Mouse (Mus musculus) testis, adult 2 months (tissue): ENCODE measurements at regions not wholly inside any gene's neighbourhood (a gene's known extent, or its start where the extent isn't known, plus 50 kb on each side); places are given as distances from the start of the nearest gene placed in this dataset.

Source experiments
- H3K27ac ChIP-seq: fragments of 200-500 bp; 2 replicates; pipeline ENCODE4 v1.5.1; 2012; ENCODE audit warnings: low read depth, low read length; ENCODE audit not compliant: control insufficient read depth, insufficient read depth
- H3K27me3 ChIP-seq: fragments of 200-500 bp; 2 replicates; pipeline ENCODE4 v1.6.1; 2012; ENCODE audit warnings: mild to moderate bottlenecking, low read length, moderate library complexity; ENCODE audit not compliant: control insufficient read depth, insufficient read depth
- H3K36me3 ChIP-seq: fragments of 200-500 bp; 2 replicates; pipeline ENCODE4 v1.6.1; 2012; ENCODE audit warnings: mild to moderate bottlenecking, low read length; ENCODE audit not compliant: control insufficient read depth, insufficient read depth
- H3K4me1 ChIP-seq: fragments of 200-500 bp; 2 replicates; pipeline ENCODE4 v1.6.1; 2012; ENCODE audit warnings: low read length; ENCODE audit not compliant: control insufficient read depth, insufficient read depth
- H3K4me3 ChIP-seq: fragments of 200-500 bp; 2 replicates; pipeline ENCODE4 v1.5.1; 2012; ENCODE audit warnings: low read depth, mild to moderate bottlenecking, low read length, moderate library complexity, mixed read lengths; ENCODE audit not compliant: control insufficient read depth
- CTCF ChIP-seq: fragments of 200-500 bp; IDR thresholded peaks from 2 replicates; pipeline ENCODE4 v1.5.1; 2012; ENCODE audit warnings: low read depth, mild to moderate bottlenecking, inconsistent platforms, low read length, moderate library complexity; ENCODE audit not compliant: control insufficient read depth, insufficient read depth, insufficient replicate concordance
- POLR2A ChIP-seq: fragments of 200-500 bp; IDR thresholded peaks from 2 replicates; pipeline ENCODE4 v1.6.1; 2012; ENCODE audit warnings: low read depth, mild to moderate bottlenecking, inconsistent platforms, low read length, moderate library complexity; ENCODE audit not compliant: control insufficient read depth

- no peaks in the 10 kb centered on the region for H3K27me3 ChIP-seq
- no peaks in the 10 kb centered on the region for H3K36me3 ChIP-seq
- no peak for TF ChIP-seq POLR2A
- TF ChIP-seq CTCF, result no peak
- no peaks in the 10 kb centered on the region for H3K4me1 ChIP-seq
- H3K4me3 ChIP-seq, result no peak overlapping the region
- no peak overlapping the region for H3K27ac ChIP-seq
Observed at GRCm38 (mm10) chr6:111684911-111685310, 588.6 kb upstream of the Lmcd1 start.

- no peaks in the 10 kb centered on the region for H3K36me3 ChIP-seq
- no peaks in the 10 kb centered on the region for H3K27me3 ChIP-seq
- no peak overlapping the region for H3K4me3 ChIP-seq
- no peaks in the 10 kb centered on the region for H3K4me1 ChIP-seq
- no peak for TF ChIP-seq POLR2A
- no peak for TF ChIP-seq CTCF
- no peak overlapping the region for H3K27ac ChIP-seq
Observed at GRCm38 (mm10) chr6:111702864-111703263, 570.7 kb upstream of the Lmcd1 start.

GRCm38 (mm10) chr6:111708277-111708676 is 565.3 kb upstream of the Lmcd1 start:
- H3K4me3 ChIP-seq, result no peak overlapping the region
- no peaks in the 10 kb centered on the region for H3K27me3 ChIP-seq
- TF ChIP-seq CTCF (no peak), POLR2A (no peak)
- H3K36me3 ChIP-seq, result no peaks in the 10 kb centered on the region
- no peak overlapping the region for H3K27ac ChIP-seq
- H3K4me1 ChIP-seq, result no peaks in the 10 kb centered on the region

GRCm38 (mm10) chr6:111725969-111726368 is 547.6 kb upstream of the Lmcd1 start:
- Histone ChIP-seq H3K27ac (no peak overlapping the region), H3K4me3 (no peak overlapping the region), H3K27me3 (no peaks in the 10 kb centered on the region), H3K4me1 (no peaks in the 10 kb centered on the region), H3K36me3 (no peaks in the 10 kb centered on the region)
- no peak for TF ChIP-seq POLR2A
- no peak for TF ChIP-seq CTCF

- H3K36me3 ChIP-seq, result no peaks in the 10 kb centered on the region
- no peak overlapping the region for H3K27ac ChIP-seq
- H3K4me3 ChIP-seq, result no peak overlapping the region
- no peaks in the 10 kb centered on the region for H3K27me3 ChIP-seq
- H3K4me1 ChIP-seq, result no peaks in the 10 kb centered on the region
- no peak for TF ChIP-seq POLR2A
- no peak for TF ChIP-seq CTCF
Observed at GRCm38 (mm10) chr6:111730381-111730780, 543.2 kb upstream of the Lmcd1 start.

- H3K36me3 ChIP-seq, result no peaks in the 10 kb centered on the region
- H3K4me1 ChIP-seq, result no peaks in the 10 kb centered on the region
- no peaks in the 10 kb centered on the region for H3K27me3 ChIP-seq
- TF ChIP-seq CTCF (no peak), POLR2A (no peak)
- H3K4me3 ChIP-seq, result no peak overlapping the region
- H3K27ac ChIP-seq, result no peak overlapping the region
Observed at GRCm38 (mm10) chr6:111733926-111734325, 539.6 kb upstream of the Lmcd1 start.

DNA sequence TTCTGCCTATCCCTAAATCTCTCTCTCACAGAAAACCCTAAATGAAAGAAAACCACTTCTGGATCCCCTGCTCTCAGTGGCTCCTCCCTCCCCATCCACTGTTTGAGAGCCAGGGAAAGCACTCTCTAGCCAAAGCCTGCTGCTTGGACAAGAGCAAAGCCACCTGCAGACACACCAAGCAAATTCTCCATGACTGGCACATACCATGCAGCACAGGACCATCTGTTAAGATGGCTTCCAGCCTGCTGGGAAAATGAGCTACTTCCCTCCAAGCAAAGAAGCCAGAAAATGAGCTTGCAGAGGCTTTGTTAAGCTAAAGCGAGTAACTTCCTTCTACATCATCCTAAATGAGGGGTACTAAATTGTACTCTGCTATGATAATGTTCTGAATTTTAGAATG is 534.6 kb upstream of the Lmcd1 start:
- H3K36me3 ChIP-seq, result no peaks in the 10 kb centered on the region
- H3K27me3 ChIP-seq, result no peaks in the 10 kb centered on the region
- no peaks in the 10 kb centered on the region for H3K4me1 ChIP-seq
- TF ChIP-seq CTCF, result no peak
- no peak for TF ChIP-seq POLR2A
- H3K27ac ChIP-seq, result no peak overlapping the region
- no peak overlapping the region for H3K4me3 ChIP-seq

GRCm38 (mm10) chr6:111781710-111782481 is 491.7 kb upstream of the Lmcd1 start:
- H3K27me3 ChIP-seq, result no peaks in the 10 kb centered on the region
- no peak overlapping the region for H3K4me3 ChIP-seq
- no peaks in the 10 kb centered on the region for H3K4me1 ChIP-seq
- TF ChIP-seq POLR2A (no peak), CTCF (no peak)
- no peak overlapping the region for H3K27ac ChIP-seq
- H3K36me3 ChIP-seq, result no peaks in the 10 kb centered on the region
